Mouse (Mus musculus): ENCODE data around the gene Ccdc58.

- TF ChIP-seq CTCF (IDR thresholded peaks at IDR 0.05; ENCODE audit: low read depth) (no peak), EP300 (optimal IDR thresholded peaks at IDR 0.05) (no peak)
Measured at GRCm38 (mm10) chr16:36068356-36068755, 3.1 kb upstream of the Ccdc58 start.

Data from stomach, postnatal 0 days (tissue).